Mouse (Mus musculus): ENCODE data around the gene Ecd. TPM values are rescaled to one million over a fixed set of nuclear protein-coding genes. Genes with fewer than 3 reads are reported as not detected.
A peak's percentile ranks its signal among the peaks of the same experiment; 100 is the strongest.

The Ecd gene
- polyA plus RNA-seq (2015; fragmentation: Nextera tagmentation; extraction: Ambion mirVana): 21.5 and 23.4 TPM in 2 replicates

- no peak for TF ChIP-seq EP300 (optimal IDR thresholded peaks at IDR 0.05)
- TF ChIP-seq CTCF (IDR thresholded peaks at IDR 0.05; ENCODE audit: low read depth): peak; percentile 71
- no peaks in the 10 kb centered on the region for H3K9me3 ChIP-seq (ENCODE audit: control insufficient read depth, low read length)
- peak within 1 kb of the TSS; percentile 83 for H3K4me3 ChIP-seq (ENCODE audit: low read depth, low read length)
- H3K4me1 ChIP-seq (replicated peaks; ENCODE audit: control insufficient read depth, insufficient read depth): 0 out of 2 replicates have a peak, but pooled peaks cover 2% of the 10 kb centered on the region
- WGBS: under 1% methylated on average over 40 of the region's 42 CpGs
- ATAC-seq (ENCODE audit: low FRiP score, low TSS enrichment): peak; percentile 99
- DNase-seq (ENCODE audit: low spot score): peak; percentile 93
- H3K9ac ChIP-seq (ENCODE audit: low read length): peak within 1 kb of the TSS; percentile 93
- H3K27me3 ChIP-seq (ENCODE audit: control insufficient read depth, insufficient read depth, low read length): no peaks in the 10 kb centered on the region
- H3K36me3 ChIP-seq (ENCODE audit: control insufficient read depth, insufficient read depth, low read length): no peaks in the 10 kb centered on the region; the same call in 1 of the 2 replicates
- H3K4me2 ChIP-seq (replicated peaks; ENCODE audit: low read depth): peak within 1 kb of the TSS; percentile 75
- H3K27ac ChIP-seq (replicated peaks): peak within 1 kb of the TSS; percentile 96
Measured at GRCm38 (mm10) chr14:20347991-20348541, at the start of gene Ecd, which contains the start of gene Fam149b. Gene Ecd, minus strand, starts transcription at chr14:20348121. Gene Fam149b, plus strand, starts transcription at chr14:20348162.

- H3K9ac ChIP-seq (ENCODE audit: low read length): no peak overlapping the region
- H3K4me3 ChIP-seq (ENCODE audit: low read depth, low read length): no peak overlapping the region
- 73% methylated on average over 9 of the region's 9 CpGs for WGBS
- DNase-seq (ENCODE audit: low spot score): no peak
- H3K36me3 ChIP-seq (ENCODE audit: control insufficient read depth, insufficient read depth, low read length): no peaks in the 10 kb centered on the region
- H3K4me1 ChIP-seq (replicated peaks; ENCODE audit: control insufficient read depth, insufficient read depth): no peaks in the 10 kb centered on the region
- ATAC-seq (ENCODE audit: low FRiP score, low TSS enrichment): no peak
- no peaks in the 10 kb centered on the region for H3K9me3 ChIP-seq (ENCODE audit: control insufficient read depth, low read length)
- H3K27ac ChIP-seq (replicated peaks): no peak overlapping the region
- H3K4me2 ChIP-seq (replicated peaks; ENCODE audit: low read depth): no peak overlapping the region
- no peaks in the 10 kb centered on the region for H3K27me3 ChIP-seq (ENCODE audit: control insufficient read depth, insufficient read depth, low read length)
- no peak for TF ChIP-seq EP300 (optimal IDR thresholded peaks at IDR 0.05)
- TF ChIP-seq CTCF (IDR thresholded peaks at IDR 0.05; ENCODE audit: low read depth): no peak
Measured at GRCm38 (mm10) chr14:20397220-20397619, 49.3 kb upstream of the Ecd start.

- Histone ChIP-seq H3K9ac (ENCODE audit: low read length) (peak within 1 kb of the TSS; percentile 88), H3K4me3 (ENCODE audit: low read depth, low read length) (peak within 1 kb of the TSS; percentile 78), H3K36me3 (ENCODE audit: control insufficient read depth, insufficient read depth, low read length) (0 out of 2 replicates have a peak, but pooled peaks cover 5% of the 10 kb centered on the region), H3K27me3 (ENCODE audit: control insufficient read depth, insufficient read depth, low read length) (no peaks in the 10 kb centered on the region), H3K4me2 (replicated peaks; ENCODE audit: low read depth) (peak within 1 kb of the TSS; percentile 58), H3K4me1 (replicated peaks; ENCODE audit: control insufficient read depth, insufficient read depth) (no peaks in the 10 kb centered on the region), H3K27ac (replicated peaks) (peak within 1 kb of the TSS; percentile 86), H3K9me3 (ENCODE audit: control insufficient read depth, low read length) (no peaks in the 10 kb centered on the region)
- DNase-seq (ENCODE audit: low spot score): peak; percentile 98
- ATAC-seq (ENCODE audit: low FRiP score, low TSS enrichment): peak; percentile 98
- no peak for TF ChIP-seq EP300 (optimal IDR thresholded peaks at IDR 0.05)
- TF ChIP-seq CTCF (IDR thresholded peaks at IDR 0.05; ENCODE audit: low read depth): peak; percentile 93
- WGBS: under 1% methylated on average over 64 of the region's 68 CpGs
Measured at GRCm38 (mm10) chr14:20393205-20393913, 45.4 kb upstream of the Ecd start, which contains the start of gene Mrps16. Gene Mrps16, minus strand, starts transcription at chr14:20393634.

GRCm38 (mm10) chr14:20392326-20392725 lies 44.4 kb upstream of the Ecd start:
- H3K4me3 ChIP-seq (ENCODE audit: low read depth, low read length): no peak overlapping the region; the same call in 1 of the 2 replicates
- no peaks in the 10 kb centered on the region for H3K9me3 ChIP-seq (ENCODE audit: control insufficient read depth, low read length)
- H3K4me1 ChIP-seq (replicated peaks; ENCODE audit: control insufficient read depth, insufficient read depth): 0 out of 2 replicates have a peak, but pooled peaks cover 4% of the 10 kb centered on the region
- 79% methylated on average over 4 of the region's 4 CpGs for WGBS
- no peak overlapping the region for H3K27ac ChIP-seq (replicated peaks)
- DNase-seq (ENCODE audit: low spot score) (no peak), ATAC-seq (ENCODE audit: low FRiP score, low TSS enrichment) (no peak)
- no peak for TF ChIP-seq CTCF (IDR thresholded peaks at IDR 0.05; ENCODE audit: low read depth)
- TF ChIP-seq EP300 (optimal IDR thresholded peaks at IDR 0.05): no peak
- no peak overlapping the region; the same call in 1 of the 2 replicates for H3K4me2 ChIP-seq (replicated peaks; ENCODE audit: low read depth)
- H3K9ac ChIP-seq (ENCODE audit: low read length): no peak overlapping the region
- H3K36me3 ChIP-seq (ENCODE audit: control insufficient read depth, insufficient read depth, low read length): 0 out of 2 replicates have a peak, but pooled peaks cover 5% of the 10 kb centered on the region
- no peaks in the 10 kb centered on the region for H3K27me3 ChIP-seq (ENCODE audit: control insufficient read depth, insufficient read depth, low read length)

DNA sequence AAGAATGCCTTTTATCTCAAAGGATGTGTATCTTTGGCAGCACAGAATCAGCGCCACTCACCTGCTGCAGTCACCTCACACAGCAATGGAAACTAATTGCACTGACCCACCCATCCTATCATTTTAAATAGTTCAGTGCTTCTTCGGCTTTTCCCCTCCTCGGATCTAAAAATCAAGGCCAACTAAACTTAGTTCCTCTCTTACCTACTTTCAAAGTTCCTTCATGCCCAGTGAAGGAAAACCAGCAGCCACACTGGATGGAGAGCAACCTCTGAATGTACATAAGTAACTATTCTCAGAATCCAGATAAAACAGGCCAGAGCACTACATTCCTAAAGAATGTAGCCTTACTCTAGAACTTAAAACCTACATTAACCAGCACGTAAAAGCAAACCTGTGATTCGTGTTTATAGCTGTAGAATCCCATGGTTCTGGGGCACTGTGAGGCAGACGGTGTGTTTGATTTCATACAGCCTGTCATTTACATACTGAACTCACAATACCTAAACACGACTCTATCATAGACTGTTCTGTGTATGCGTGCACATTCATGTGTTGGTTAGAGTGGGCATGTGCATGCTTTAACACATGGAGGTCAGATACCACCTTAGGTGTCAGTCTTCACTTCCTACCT lies 41.6 kb upstream of the Ecd start:
- 83% methylated on average over 8 of the region's 8 CpGs for WGBS
- ATAC-seq (ENCODE audit: low FRiP score, low TSS enrichment): no peak
- no peak overlapping the region for H3K9ac ChIP-seq (ENCODE audit: low read length)
- DNase-seq (ENCODE audit: low spot score): no peak
- peak overlapping the region; percentile 85 for H3K4me2 ChIP-seq (replicated peaks; ENCODE audit: low read depth)
- peak overlapping the region; percentile 73; the same call in 1 of the 2 replicates for H3K4me3 ChIP-seq (ENCODE audit: low read depth, low read length)
- H3K4me1 ChIP-seq (replicated peaks; ENCODE audit: control insufficient read depth, insufficient read depth): 0 out of 2 replicates have a peak, but pooled peaks cover 4% of the 10 kb centered on the region
- H3K9me3 ChIP-seq (ENCODE audit: control insufficient read depth, low read length): no peaks in the 10 kb centered on the region
- TF ChIP-seq EP300 (optimal IDR thresholded peaks at IDR 0.05): no peak
- TF ChIP-seq CTCF (IDR thresholded peaks at IDR 0.05; ENCODE audit: low read depth): no peak
- no peak overlapping the region for H3K27ac ChIP-seq (replicated peaks)
- H3K27me3 ChIP-seq (ENCODE audit: control insufficient read depth, insufficient read depth, low read length): no peaks in the 10 kb centered on the region
- H3K36me3 ChIP-seq (ENCODE audit: control insufficient read depth, insufficient read depth, low read length): 0 out of 2 replicates have a peak, but pooled peaks cover 5% of the 10 kb centered on the region
